Mouse (Mus musculus) G1E-ER4 (cell line): ENCODE data around the gene Epsti1. TPM values are rescaled to one million over a fixed set of nuclear protein-coding genes. Genes with fewer than 3 reads are reported as not detected.

ENCODE experiments used
- GATA1 ChIP-seq: IDR thresholded peaks from one replicate; pipeline ENCODE4 v1.8.0; 2012; ENCODE audit warnings: low read length, inconsistent platforms
- polyA plus RNA-seq: library from polyadenylated mRNA; stranded (reverse); fragments of >175 nt; gene quantifications from 2 replicates; pipeline ENCODE4 v1.2.3, GENCODE M21; 2012

Epsti1 gene
- not detected in 2 replicates for polyA plus RNA-seq

GRCm38 (mm10) chr14:77904171-77904762 lies at the start of gene Epsti1:
TSS of gene Epsti1 (plus strand) at chr14:77904239.
- no peak for TF ChIP-seq GATA1

DNA sequence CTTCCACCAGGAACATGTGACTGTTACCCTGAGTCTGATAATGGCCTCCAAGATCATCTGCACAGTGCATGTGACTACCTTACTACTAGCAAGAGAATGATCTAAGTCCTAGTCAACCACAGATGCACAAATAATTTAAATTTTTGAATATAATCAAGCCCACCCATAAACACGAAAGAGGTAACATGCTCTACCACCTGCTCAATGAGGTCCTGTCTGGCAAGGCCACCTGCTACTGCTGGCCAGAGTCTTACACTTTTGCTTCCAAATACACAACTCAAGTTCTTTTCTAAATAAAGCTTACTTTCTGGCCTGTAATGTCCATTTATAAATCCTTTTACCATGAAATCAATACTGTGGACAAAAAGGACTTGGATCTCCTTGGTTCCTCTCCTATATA lies 44.1 kb upstream of the Epsti1 start:
- TF ChIP-seq GATA1: no peak

DNA sequence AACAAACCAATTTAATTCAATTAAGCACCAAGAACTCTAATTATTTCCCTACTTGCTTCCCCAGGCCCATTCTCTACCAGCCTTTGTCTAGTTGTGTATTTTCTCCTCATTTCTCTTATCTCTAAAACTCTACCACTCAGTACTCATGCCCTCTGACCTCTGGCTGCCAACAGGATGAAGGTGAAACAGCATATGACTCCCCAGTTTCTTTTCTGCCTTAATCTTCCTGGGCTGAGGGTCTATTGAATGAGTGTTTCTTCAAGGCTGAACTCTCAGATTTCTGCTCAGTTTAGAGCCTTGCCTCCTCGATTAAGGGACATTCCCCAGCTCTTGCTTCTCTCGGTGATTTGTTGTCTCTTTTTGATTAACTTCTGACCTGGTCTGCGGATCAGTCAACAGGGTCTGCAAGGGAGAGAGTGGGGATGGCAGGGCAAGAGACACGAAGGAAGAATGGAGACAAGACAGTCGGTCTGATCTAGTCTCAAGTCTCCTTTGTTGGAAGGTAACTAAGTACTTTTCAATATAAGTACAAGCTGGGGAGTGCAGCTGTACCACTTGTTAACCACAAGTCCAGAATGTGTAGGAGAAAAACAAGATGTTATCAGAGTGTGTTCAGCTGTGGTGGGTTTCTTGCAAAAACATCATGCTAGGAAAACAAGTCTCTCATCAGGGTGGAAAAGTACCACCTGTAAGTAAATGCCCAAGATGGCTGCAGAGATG lies 43.0 kb upstream of the Epsti1 start:
- TF ChIP-seq GATA1: no peak

- no peak for TF ChIP-seq GATA1
Measured at GRCm38 (mm10) chr14:77864051-77864450, 40.0 kb upstream of the Epsti1 start.

DNA sequence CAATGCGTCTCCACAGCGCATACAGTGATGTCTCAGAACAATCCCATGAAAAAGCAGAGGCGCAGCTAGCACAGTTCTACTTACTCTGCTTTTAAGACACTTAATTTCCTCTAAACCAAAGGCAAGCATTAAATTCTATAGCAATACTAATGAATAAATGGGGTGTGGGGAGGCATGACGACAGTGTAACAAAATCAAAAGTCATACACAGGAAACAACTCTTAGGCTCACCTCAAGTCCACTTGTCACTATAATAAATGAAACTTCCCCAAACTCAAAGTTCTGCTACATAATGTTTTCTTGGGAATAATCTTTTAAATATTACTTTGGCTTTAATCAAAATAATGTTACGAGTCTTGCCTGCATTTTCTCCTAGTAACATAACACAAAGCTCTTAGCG lies 39.5 kb upstream of the Epsti1 start:
- TF ChIP-seq GATA1: no peak

DNA sequence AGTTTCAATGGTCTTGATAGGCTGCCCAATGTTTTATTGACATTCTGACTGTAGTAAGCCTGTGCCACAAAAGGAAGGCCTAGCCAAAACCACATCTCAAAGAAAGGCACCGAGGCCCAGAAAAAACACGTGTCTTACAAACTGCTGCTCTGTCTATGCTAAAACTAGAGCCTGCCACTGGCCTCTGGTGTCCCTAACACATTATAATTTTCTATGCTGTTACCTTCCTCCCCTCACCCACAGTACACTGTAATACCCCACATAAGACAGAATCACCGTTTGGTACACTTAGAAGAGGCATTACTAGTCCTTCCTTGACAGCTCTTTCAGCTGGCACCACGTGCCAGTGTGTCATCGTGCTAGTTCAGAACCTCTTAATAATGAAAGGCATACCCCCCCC lies 36.4 kb upstream of the Epsti1 start:
- TF ChIP-seq GATA1: no peak

DNA sequence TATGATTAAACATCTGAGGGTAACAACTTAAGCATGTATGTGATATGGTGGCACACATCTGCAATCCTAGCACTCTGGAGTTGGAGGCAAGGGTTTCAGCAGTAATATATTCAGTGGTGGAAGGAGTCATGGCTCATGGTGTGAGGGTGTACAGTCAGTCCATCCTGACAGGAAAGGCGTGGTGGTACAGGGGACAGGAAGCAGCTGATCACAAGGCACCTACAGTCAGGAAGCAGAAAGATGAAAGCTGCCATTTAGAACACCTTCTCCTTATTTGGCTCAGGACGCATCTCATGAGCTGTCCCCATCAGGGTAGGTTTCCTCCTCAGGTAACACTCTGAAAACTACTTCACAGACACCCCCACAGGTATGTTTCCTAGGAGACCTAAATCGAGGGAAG lies 33.1 kb upstream of the Epsti1 start:
- no peak for TF ChIP-seq GATA1

DNA sequence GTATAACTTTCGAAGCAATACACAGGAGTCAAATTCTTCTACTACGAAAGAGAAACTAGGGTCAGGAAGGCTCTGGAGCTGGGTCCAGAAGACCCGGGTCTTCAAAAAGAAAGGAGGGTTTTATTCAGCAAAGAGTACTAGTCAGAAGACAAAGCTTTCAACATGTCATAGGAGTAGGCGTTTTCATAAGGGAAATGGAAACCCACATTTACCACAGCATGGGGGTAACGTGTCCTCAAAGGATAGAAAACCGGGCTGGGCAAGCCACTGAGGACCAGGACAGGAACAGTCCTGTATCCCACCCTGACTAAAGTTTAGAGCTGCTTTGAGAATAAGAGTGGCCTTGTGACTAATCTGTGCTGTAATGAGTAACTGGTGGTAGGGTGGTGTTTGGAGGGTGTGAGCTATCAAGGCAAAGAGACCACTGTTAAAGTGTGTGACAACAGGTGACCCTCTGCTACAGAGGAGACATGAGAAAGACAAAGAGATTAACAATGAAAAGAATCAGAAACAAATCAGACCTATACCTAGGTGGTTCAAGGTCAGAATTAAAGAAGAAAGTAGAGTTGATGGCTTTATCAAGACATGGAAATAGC lies 32.6 kb upstream of the Epsti1 start:
- TF ChIP-seq GATA1: no peak

DNA sequence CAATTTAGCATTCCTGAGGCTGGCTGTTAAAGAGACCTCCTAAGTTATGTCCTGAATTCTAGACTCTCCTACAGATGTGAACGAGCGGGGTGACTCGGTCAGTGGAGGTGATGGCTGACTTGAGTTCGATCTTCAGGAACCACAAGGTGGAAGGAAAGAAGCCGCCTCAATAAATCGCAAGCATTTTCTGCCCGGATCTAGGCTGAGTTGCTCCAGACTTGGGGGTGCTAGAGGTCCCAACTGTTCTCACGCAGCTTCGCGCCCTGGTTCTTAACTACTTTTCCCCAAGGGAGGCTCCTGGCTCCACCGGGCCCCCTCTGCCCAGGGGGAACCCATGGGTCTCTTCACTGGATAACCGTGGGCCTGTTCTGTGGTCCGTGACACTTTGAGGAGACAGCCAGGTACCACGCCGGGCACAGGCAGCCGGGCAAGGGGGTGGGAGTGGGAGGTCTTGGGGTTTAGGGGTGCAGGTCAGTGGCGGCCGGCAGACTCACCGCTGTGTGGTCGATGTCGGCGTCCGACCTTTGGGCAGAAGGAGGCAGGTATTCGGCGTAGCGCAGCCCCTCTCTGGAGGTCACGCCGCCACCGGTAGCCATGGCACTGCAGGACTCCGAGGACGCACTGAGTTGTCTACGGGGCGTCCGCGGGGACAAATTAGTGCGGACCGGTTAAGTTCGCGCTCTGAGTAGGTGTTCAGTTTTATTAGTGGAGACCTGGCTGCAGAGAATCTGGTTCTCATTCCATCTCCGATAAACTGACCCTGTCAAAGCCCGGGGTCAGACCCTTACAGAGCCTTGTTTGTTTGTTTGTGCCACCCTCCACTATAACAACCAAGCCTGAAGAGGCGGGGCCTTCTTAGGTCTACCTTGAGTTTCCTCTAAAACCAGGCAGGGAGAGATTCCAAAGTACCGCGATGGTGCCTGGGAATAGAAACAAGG lies 29.5 kb upstream of the Epsti1 start, which contains the start of gene Dnajc15:
Gene Dnajc15, minus strand, starts transcription at position 822 of the 938 bp plus-strand sequence.
- TF ChIP-seq GATA1: no peak

GRCm38 (mm10) chr14:77876199-77876598 lies 27.8 kb upstream of the Epsti1 start:
- TF ChIP-seq GATA1: no peak

DNA sequence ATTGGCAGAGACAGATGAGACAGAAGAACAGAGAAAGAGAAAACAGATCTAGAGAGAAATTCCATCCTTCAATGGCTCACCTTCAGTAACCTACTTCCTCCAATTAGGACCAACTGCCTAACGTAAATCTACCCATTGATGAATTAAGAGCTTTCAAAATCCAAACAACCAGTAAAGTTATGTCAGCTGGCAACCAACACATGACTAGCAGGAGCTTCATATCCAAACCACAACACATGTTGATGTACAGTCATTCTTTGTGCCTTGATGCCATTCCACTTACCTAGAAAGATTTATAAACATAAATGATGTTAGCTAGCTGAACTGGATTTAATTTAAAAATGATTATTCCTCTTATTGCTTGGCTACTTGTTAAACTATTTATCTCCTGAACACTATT lies 22.0 kb upstream of the Epsti1 start:
- TF ChIP-seq GATA1: no peak

DNA sequence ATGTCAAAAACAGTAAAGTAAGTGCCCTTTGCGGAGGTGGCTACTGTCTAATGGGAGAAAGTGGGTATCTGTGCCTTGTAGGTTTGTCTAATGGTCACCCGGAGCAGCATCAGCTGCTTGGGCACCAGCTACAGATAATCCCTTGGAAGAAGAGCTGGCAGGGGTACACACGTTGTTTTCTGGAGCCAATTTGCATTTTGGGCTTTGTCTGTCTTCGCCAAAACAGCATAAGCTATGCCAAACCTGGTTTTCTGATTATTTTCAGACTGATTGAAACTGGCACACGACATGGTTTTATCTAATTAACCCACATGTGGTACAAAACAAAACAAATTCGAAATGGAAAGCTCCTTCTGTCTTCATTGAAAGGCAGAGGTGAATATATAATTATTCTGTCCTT lies 21.4 kb upstream of the Epsti1 start:
- TF ChIP-seq GATA1: no peak

DNA sequence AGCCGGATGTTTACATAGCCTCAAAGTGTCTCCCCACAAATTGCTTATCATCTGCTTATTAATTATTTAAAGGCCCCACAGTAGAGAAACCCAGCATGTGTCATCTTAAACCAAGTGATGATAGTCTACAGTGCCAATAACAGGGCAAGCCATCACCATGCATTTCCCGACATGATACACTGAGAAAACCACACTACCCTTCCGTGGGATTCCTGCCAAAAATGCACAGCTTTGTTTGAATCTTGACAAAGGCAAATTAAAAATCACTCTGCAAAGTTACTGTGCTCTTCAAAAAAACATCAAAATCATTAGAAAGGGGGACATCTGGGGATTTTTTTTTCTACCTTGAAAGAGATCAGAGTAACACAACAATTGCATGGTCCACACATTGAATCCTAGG lies 17.7 kb upstream of the Epsti1 start:
- TF ChIP-seq GATA1: no peak

- TF ChIP-seq GATA1: no peak
Measured at GRCm38 (mm10) chr14:77886941-77887340, 17.1 kb upstream of the Epsti1 start.

GRCm38 (mm10) chr14:77889911-77890310 lies 14.1 kb upstream of the Epsti1 start:
- TF ChIP-seq GATA1: no peak

- TF ChIP-seq GATA1: no peak
Measured at GRCm38 (mm10) chr14:77895951-77896350, 8.1 kb upstream of the Epsti1 start.
